Mouse (Mus musculus) bone marrow macrophage, adult 2 months (primary cell): ENCODE results near the gene Pbx1.

Experiments used
- CTCF ChIP-seq: IDR thresholded peaks from 2 replicates; pipeline ENCODE4 v1.5.1; 2012; ENCODE audit warnings: low read depth, mild to moderate bottlenecking, low read length, moderate library complexity
- POLR2A ChIP-seq: IDR thresholded peaks from 2 replicates; pipeline ENCODE4 v1.6.1; 2012; ENCODE audit warnings: mild to moderate bottlenecking, low read depth, low read length, borderline replicate concordance

- TF ChIP-seq CTCF (no peak), POLR2A (no peak)
Observed at GRCm38 (mm10) chr1:168180622-168181441, 251.2 kb downstream of the Pbx1 start.
